Mouse (Mus musculus) spleen, embryonic (tissue): Measurements from ENCODE around the gene Gldc.

ENCODE experiments used
- CTCF ChIA-PET: fragments of 350-600 bp; sonication (Branson Sonifier 250); formaldehyde crosslinking; loops from one replicate; lab custom pipeline; 2022; lab: Charles Lee

Gldc gene

GRCm38 (mm10) chr19:30158189-30158588 is 17.0 kb downstream of the Gldc start:
- CTCF ChIA-PET: no interaction called here

DNA sequence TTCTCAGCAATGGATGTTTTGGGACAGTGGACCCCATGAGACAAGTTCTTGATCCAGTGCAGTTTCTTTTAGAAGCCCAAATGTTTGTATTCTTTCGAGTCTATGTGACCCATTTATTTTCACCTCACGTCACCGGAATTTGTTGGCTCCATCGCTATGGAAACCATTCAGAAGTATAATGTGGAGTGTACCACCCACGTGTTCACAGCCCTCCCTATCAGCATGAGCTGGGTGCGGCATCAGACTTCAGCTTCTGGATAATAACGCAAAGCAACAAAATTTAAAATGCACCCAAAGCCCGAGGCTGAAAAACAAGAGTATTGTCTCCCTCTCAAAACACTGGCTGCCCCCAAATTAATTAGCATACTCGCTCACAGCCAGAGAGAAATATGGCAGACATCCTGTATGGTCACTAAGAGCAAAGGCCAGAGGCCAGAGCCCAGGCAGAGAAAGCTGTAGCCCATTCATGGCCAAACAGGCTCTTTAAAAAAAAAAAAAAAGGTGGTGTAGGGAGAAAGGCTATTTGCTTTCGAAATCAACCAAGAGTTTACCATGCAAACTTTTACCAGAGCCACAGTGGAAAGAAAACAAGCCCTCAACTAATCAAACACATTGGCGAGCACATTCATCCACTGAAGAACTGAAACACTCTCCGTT is 18.1 kb downstream of the Gldc start:
- CTCF ChIA-PET: no interaction called here

DNA sequence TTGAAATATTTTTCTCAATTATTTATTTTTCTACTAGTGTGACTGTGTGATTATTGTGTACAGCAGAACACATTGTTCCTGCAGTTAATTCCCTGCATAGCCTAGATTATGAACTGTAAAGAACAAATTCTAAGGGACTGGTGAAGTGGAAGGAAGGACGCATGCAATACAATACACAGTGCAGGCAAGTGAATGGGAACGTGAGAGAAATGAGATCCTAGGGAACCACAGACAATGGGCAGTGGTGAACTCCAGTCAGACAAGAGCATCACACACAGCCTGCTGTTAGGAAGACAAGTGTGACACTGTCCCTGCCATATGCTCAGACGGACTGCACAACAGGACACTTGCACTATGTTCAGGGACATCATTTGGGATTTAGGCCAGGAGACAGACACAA is 21.5 kb downstream of the Gldc start:
- CTCF ChIA-PET: no interaction called here

DNA sequence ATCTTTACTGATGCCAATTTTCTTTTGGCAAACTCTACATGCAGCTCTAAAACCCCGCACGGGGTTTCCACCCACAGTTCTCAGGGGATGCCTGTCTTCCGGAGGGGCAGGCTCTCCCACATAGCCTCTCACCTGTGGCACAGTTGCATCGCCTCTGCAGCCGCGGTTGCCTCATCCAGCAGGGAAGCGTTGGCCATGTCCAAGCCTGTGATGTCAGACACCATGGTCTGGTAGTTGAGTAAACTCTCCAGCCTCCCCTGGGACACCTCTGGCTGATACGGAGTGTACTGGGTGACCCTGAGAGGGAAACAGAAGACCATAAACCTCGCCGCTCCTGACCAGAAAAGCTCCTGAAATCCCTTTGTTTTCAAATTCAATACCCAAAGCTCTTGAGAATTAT is 23.9 kb downstream of the Gldc start:
- CTCF ChIA-PET: no interaction called here

DNA sequence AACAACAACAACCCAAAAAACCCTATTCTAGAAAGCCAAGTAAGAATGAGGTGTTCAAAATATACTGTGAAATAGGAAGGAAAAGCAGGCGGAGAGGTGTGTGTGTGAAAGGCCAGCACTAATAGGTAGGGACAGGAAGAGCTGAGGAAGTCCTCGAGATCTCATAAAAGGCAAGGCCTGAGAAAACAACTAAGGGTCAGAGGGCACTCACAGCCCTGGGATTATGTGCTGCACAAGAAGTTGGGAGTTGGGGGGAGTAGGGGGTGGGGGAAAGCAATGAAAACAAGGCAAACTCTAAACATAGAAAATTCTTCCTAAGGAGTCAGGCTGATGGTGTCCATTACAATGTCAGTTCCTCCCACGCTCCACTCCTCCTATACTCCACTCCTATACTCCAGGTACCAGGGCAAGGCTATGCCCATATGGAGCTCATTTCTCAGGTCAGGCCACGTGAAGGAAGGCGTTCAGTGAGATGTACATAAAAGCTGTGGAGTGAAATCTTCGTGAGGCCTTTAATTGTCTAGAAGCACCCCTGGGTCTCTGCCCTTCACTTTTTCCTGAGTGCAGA is 25.9 kb downstream of the Gldc start:
- CTCF ChIA-PET: no interaction called here

DNA sequence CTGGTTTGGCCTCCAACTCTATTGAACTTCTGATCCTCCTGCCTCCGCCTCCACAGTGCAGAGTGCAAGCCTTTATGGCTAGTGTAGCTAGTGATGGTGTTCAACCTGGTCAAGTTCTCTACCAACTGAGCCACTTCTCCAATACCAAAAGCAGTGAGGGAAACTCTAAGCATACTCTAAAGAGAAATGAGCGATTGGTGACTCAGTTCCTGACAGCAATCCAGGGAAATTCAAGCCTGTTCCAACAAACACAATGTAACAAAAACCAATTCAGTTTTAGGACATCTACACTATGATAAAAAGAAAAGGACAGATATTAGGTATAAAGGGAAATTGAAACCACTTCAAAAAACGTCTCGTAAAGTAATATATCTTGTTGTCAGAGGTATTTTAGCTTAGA is 27.9 kb downstream of the Gldc start:
- CTCF ChIA-PET: no interaction called here

DNA sequence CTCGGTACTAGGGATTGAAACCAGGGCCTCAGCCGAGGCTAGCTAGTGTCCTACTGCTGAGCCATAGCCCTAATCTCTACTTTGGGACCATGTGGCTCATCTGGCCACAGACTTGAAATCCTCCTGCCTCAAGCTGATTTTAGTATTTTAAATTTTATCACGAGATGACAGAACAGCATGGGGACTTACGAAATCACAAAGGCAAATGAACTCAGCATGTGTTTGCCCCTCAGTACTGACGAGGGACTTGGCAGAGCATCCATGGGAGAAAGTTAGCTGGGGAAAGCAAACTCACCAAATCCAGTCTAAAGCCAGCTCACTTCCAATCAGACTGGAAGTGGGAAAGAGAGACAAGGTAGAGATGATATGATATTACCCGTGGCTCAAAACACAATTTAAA is 28.5 kb downstream of the Gldc start:
- CTCF ChIA-PET: no interaction called here

GRCm38 (mm10) chr19:30145106-30145505 is 30.1 kb downstream of the Gldc start:
- CTCF ChIA-PET: no interaction called here

DNA sequence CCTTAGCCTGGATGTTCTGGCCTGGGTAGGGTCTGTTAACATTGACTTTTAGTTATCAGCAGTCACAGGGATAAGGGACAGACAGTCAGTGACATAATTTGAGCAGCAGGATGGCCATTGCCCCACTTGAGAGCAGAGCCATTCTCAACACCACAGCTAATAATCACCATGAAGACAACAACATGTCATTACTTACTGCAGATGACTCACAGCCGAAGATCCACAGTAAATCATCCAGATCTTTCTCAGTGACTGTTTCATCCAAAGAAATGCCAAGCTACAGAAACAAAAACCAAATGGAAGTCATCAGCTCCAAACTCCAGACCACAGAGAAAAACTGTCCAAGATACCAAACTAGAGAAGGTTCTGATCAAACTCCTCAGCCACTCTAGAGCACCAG is 38.9 kb downstream of the Gldc start:
- CTCF ChIA-PET: interaction anchor here (0.6 kb wide), 1 partner anchor 54 kb away, joined by 3 read pairs; no protein-coding TSS in a partner anchor

- CTCF ChIA-PET: no interaction called here
These were observed 47.1 kb downstream of the Gldc start for GRCm38 (mm10) chr19:30128177-30128576.

GRCm38 (mm10) chr19:30125670-30126059 is 49.6 kb downstream of the Gldc start:
- CTCF ChIA-PET: no interaction called here

- CTCF ChIA-PET: no interaction called here
These were observed 50.1 kb downstream of the Gldc start for GRCm38 (mm10) chr19:30124999-30125669.

- CTCF ChIA-PET: no interaction called here
These were observed 56.6 kb downstream of the Gldc start for GRCm38 (mm10) chr19:30118344-30119312.

DNA sequence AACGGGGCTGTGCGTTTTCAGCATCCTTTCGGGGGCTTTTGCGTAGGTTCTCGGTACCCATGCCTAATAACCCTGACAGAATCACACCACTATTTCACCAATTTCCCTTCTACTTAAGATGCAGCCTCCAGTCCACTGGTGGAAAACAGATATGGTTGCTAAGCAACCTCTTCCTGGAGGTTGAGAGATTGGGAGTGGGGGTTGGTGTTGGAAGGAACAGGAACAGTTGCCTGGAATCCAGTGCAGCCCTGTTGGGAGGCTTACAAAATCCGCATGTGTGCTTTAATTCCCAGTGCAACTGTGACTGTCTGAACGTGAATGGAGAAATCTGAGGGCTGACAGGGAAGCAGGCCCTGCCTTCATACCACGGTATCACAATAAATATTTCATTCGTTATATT is 57.5 kb downstream of the Gldc start:
- CTCF ChIA-PET: interaction anchor here (0.5 kb wide), 1 partner anchor 41 kb away, joined by 3 read pairs; no protein-coding TSS in a partner anchor

GRCm38 (mm10) chr19:30117241-30117640 is 58.0 kb downstream of the Gldc start:
- CTCF ChIA-PET: interaction anchor here (0.5 kb wide), 1 partner anchor 41 kb away, joined by 3 read pairs; no protein-coding TSS in a partner anchor

GRCm38 (mm10) chr19:30115606-30116005 is 59.6 kb downstream of the Gldc start:
- CTCF ChIA-PET: no interaction called here

DNA sequence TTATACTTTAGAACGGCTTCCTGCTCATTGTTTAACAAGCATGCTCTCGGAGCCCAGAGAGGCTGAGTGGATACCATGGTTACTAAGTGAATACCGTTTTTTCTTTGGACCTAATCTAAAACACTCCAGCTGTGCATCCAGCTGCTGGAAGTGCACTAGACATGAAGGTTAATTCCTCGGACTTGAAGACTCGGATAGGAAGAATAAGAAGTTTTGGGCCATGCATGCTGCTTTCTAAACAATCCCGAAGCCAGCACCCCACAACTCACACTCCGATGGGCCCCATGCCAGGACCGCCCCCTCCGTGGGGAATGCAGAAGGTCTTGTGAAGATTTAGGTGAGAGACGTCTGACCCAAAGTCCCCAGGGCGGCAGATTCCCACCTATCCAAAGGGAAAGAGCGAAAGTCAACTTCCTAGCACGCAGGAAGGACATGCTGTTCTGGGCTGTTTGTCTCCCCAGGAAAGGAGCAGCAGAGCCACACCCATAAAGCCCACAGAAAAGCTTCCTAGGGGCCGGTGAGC is 60.2 kb downstream of the Gldc start:
- CTCF ChIA-PET: no interaction called here

DNA sequence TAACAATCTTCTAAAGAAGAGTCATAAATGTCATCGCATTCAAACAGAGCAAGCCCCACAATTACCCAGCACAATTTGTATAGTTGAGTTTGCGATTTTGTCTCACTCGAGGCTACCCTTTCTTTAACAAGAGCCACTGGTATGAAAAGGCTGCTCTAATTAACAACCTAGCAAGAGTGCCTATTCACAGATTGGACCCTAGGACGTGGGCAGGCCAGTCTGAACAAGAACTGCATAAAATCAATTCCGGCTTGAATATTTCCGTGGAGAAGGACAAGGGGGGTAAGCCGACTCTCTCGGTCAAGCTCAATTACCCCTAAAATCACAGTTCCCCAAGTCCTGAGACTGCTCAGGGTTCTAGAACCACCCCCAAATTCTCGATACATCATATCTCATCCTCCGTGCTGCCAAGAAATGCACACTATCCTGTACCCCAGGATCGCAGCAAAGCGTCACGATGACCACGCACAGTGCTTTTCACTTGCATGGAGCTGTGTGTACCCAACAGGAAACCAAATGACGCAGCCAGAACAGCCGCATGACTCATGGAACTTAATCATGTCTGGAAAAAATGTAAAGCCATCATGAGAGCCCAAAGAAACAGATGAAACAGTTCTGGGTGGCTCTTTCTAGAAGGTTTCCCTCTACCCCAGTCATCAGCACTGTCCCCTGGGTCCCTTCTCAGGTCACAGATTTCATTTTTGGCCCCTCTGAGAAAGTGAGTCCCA is 62.1 kb downstream of the Gldc start:
- CTCF ChIA-PET: no interaction called here

DNA sequence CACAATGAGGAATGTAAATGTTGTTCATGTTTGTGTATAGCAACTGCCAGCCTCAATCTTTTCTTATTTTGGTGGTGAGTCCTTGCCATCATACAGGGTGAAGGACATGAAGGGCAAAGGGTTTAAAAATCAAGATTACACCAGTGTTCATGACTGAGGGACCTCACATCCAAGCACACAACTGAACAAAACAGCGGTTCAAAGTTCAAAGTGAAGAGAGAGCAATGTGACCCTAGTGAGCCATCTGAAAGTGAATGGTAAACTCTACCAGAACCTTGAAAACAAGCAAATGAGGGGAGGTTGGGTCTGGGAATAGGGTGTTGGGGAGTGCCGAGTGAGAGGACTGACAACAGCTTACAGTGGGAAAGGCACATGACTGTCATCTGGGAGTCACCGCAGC is 63.8 kb downstream of the Gldc start:
- CTCF ChIA-PET: no interaction called here

DNA sequence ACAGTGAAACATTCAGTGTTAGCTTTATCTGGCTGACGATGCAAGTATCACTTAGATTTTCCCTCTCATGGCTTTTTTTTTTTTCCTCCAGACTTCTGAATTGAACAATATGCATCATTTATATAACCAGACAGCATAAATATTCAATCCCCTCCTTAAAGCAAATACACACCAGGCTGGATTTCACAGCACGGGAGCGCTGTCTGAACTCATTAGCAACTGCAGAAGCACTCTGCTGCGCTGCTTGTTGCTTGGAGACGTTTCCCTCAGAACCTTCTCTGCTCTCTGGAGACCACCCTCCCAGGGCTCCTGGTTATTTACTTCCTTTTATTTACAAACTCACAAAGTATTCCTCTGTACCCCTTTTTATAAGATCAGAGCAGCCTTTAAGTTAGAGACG is 66.1 kb downstream of the Gldc start:
- CTCF ChIA-PET: interaction anchor here (0.5 kb wide), 1 partner anchor 288 kb away, joined by 3 read pairs; no protein-coding TSS in a partner anchor

DNA sequence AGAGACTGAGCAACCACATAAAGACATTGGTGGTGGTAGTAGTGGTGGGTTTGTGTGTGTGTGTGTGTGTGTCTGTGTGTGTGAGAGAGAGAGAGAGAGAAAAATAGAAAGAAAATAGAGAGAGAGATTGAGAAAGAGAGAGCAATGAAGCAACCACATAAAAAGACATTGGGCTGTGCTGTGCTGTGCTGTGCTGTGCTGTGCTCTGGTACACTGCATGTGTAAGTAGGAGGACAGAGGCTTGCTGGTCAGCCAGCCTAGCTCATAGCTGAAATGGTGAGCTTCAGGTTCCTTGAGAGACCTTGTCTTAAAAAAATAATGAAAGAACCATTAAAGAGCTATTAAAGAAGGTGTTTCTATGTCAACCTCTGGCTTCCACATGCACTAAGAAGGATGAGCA is 66.6 kb downstream of the Gldc start:
- CTCF ChIA-PET: no interaction called here
